Comparison of ENCODE assay signal across 8 mouse cellular contexts in genomic region chr1:195175980-195176931, GRCm38 (mm10). TPM values are rescaled to one million over a fixed set of nuclear protein-coding genes. Genes with fewer than 3 reads are reported as not detected.
A peak's percentile ranks its signal among the peaks of the same experiment; 100 is the strongest.
DNase-seq lines count a peak whose midpoint lies in the region; ATAC-seq and TF ChIP-seq lines count a peak whose summit lies in the region.

Gene Cr2 (minus strand): TSS chr1:195176716.

- H3K27me3 ChIP-seq in hindbrain, postnatal 0 days (ENCODE audit: insufficient read depth, low read length), result no peaks in the 10 kb centered on the region

- H3K4me1 ChIP-seq in hindbrain, postnatal 0 days (ENCODE audit: insufficient read depth, low read length), result no peaks in the 10 kb centered on the region

- peak; percentile 94 for ATAC-seq in hindbrain, postnatal 0 days

- 9% methylated on average over 20 of the region's 20 CpGs for WGBS in hindbrain, postnatal 0 days

- TF ChIP-seq CTCF in hindbrain, postnatal 0 days (IDR thresholded peaks at IDR 0.05; ENCODE audit: low read depth), result peak; percentile 66

- no peaks in the 10 kb centered on the region for H3K36me3 ChIP-seq in hindbrain, postnatal 0 days (ENCODE audit: insufficient read depth, low read length)

- peak within 1 kb of the TSS; percentile 35; the same call in 1 of the 2 replicates for H3K9ac ChIP-seq in hindbrain, postnatal 0 days (replicated peaks; ENCODE audit: low read length)

- peak within 1 kb of the TSS; percentile 34 for H3K4me3 ChIP-seq in hindbrain, postnatal 0 days (ENCODE audit: low read length)

- DNase-seq in R1 (ENCODE audit: low read depth, low spot score), result peak; percentile 82
- DNase-seq in cerebellum, postnatal 25 days, result peak; percentile 13 to 34
- peak; percentile 60 to 63 for DNase-seq in frontal cortex, postnatal 36 days (ENCODE audit: low spot score in 2 of 2)
- peak; percentile 84 for DNase-seq in hindbrain, postnatal 0 days (ENCODE audit: low spot score)
- DNase-seq in left cerebral cortex, adult 11 months (ENCODE audit: low spot score), result peak; percentile 15
- DNase-seq in lung, postnatal 4 days, result peak; percentile 49 to 52
- peak; percentile 9 for DNase-seq in retina, postnatal 7 days (ENCODE audit: low read depth, low spot score)
- peak; percentile 92 for DNase-seq in thymus, postnatal 4 days

- H3K27ac ChIP-seq in hindbrain, postnatal 0 days, result no peak within 1 kb of the TSS

- H3K9me3 ChIP-seq in hindbrain, postnatal 0 days (ENCODE audit: low read length), result no peaks in the 10 kb centered on the region

- H3K4me2 ChIP-seq in hindbrain, postnatal 0 days (ENCODE audit: low read depth, low read length), result peak within 1 kb of the TSS; percentile 65

RNA-seq across cellular contexts. Expression of gene Cr2, which starts in this region (rescaled TPM):
- total RNA-seq in hindbrain, postnatal 0 days (2014; rRNA removed), result 0.79 and 3.7 TPM in 2 replicates
- polyA plus RNA-seq in hindbrain, postnatal 0 days (2015; fragmentation: Nextera tagmentation; extraction: Ambion mirVana), result 0.30 and 0.69 TPM in 2 replicates

Comparison
In these comparisons a context has a peak if more than half of its experiments do, and no peak if none do; other contexts are left out.
1. DNase-seq: peak in every context shown above with its lines; median percentile 92 in thymus, postnatal 4 days; 84 in hindbrain, postnatal 0 days; 82 in R1; 62 in frontal cortex, postnatal 36 days; 50 in lung, postnatal 4 days; 24 in cerebellum, postnatal 25 days; 15 in left cerebral cortex, adult 11 months; 9 in retina, postnatal 7 days.